Mouse (Mus musculus): ENCODE measurements around the gene Mindy4. TPM values are rescaled to one million over a fixed set of nuclear protein-coding genes. Genes with fewer than 3 reads are reported as not detected.

The Mindy4 gene
- 1.1 and 1.2 TPM in 2 replicates for polyA plus RNA-seq (2012)

GRCm38 (mm10) chr6:55202913-55203910 lies at the start of gene Mindy4:
Mindy4 (plus strand) TSS chr6:55203383.

GRCm38 (mm10) chr6:55174741-55175181 lies 28.4 kb upstream of the Mindy4 start, which contains the start of gene Inmt:
Inmt (minus strand) TSS chr6:55175043.

GRCm38 (mm10) chr6:55335989-55336514 lies 132.9 kb downstream of the Mindy4 start, which contains the start of gene Aqp1:
Aqp1 (plus strand) TSS chr6:55336432.

Other genes starting within 250 kb of the Mindy4 start
- 3.8 and 6.4 TPM in 2 replicates for gene Nod1, start 230.8 kb upstream of the Mindy4 start, polyA plus RNA-seq (2012)
- gene Ggct, start 210.4 kb upstream of the Mindy4 start, polyA plus RNA-seq (2012) = 8.6 and 13.5 TPM in 2 replicates
- 47.9 and 49.9 TPM in 2 replicates for gene Gars, start 165.4 kb upstream of the Mindy4 start, polyA plus RNA-seq (2012)
- gene Crhr2, start 70.4 kb upstream of the Mindy4 start, polyA plus RNA-seq (2012) = not detected in 2 replicates
- gene Inmt, start 28.3 kb upstream of the Mindy4 start, polyA plus RNA-seq (2012) = not detected in 2 replicates
- gene Aqp1, start 133.0 kb downstream of the Mindy4 start, polyA plus RNA-seq (2012) = 48.8 and 69.9 TPM in 2 replicates
- 0.04 TPM in 1 of 2 replicates, not detected in the other for gene Ghrhr, start 172.9 kb downstream of the Mindy4 start, polyA plus RNA-seq (2012)
- not detected in 2 replicates for gene Adcyap1r1, start 248.6 kb downstream of the Mindy4 start, polyA plus RNA-seq (2012)

Data from megakaryocyte-erythroid progenitor cell, adult 5 weeks (primary cell).